Mouse (Mus musculus): ENCODE data around the gene Prkag2. TPM values are rescaled to one million over a fixed set of nuclear protein-coding genes. Genes with fewer than 3 reads are reported as not detected.

Prkag2 gene
- total and polyA plus RNA-seq, 2 experiments from 2014 or later, result 62.4 to 112 TPM

GRCm38 (mm10) chr5:24843103-24843475 is 257.4 kb downstream of the Prkag2 start:
- no peak for TF ChIP-seq CTCF (IDR thresholded peaks at IDR 0.05; ENCODE audit: low read depth)
- WGBS, result 3% methylated on average over 21 of the region's 21 CpGs
- H3K9me3 ChIP-seq (ENCODE audit: low read length), result no peaks in the 10 kb centered on the region
- no peaks in the 10 kb centered on the region for H3K36me3 ChIP-seq (ENCODE audit: insufficient read depth)
- peaks cover 29% of the 10 kb centered on the region for H3K4me1 ChIP-seq (ENCODE audit: insufficient read depth)
- H3K9ac ChIP-seq, result peak overlapping the region; percentile 59
- no peaks in the 10 kb centered on the region for H3K27me3 ChIP-seq (ENCODE audit: insufficient read depth, low read length)
- peak; percentile 19 for ATAC-seq
- no peak for DNase-seq
- peak overlapping the region; percentile 79 for H3K4me2 ChIP-seq (ENCODE audit: low read depth)
- H3K4me3 ChIP-seq (ENCODE audit: low read depth, low read length), result peak overlapping the region; percentile 90
- H3K27ac ChIP-seq (ENCODE audit: low read depth, low read length), result peak overlapping the region; percentile 96

GRCm38 (mm10) chr5:24842274-24843102 is 258.0 kb downstream of the Prkag2 start, which contains the start of gene Rheb:
TSS of gene Rheb (minus strand) at chr5:24842624.
- WGBS, result 1% methylated on average over 80 of the region's 92 CpGs
- Histone ChIP-seq H3K36me3 (ENCODE audit: insufficient read depth) (no peaks in the 10 kb centered on the region), H3K4me3 (ENCODE audit: low read depth, low read length) (peak within 1 kb of the TSS; percentile 90), H3K9ac (peak within 1 kb of the TSS; percentile 95), H3K27ac (ENCODE audit: low read depth, low read length) (peak within 1 kb of the TSS; percentile 99), H3K4me2 (ENCODE audit: low read depth) (peak within 1 kb of the TSS; percentile 80), H3K4me1 (ENCODE audit: insufficient read depth) (peaks cover 29% of the 10 kb centered on the region), H3K9me3 (ENCODE audit: low read length) (no peaks in the 10 kb centered on the region), H3K27me3 (ENCODE audit: insufficient read depth, low read length) (no peaks in the 10 kb centered on the region)
- no peak for TF ChIP-seq CTCF (IDR thresholded peaks at IDR 0.05; ENCODE audit: low read depth)
- DNase-seq (peak; percentile 100), ATAC-seq (peak; percentile 94)

GRCm38 (mm10) chr5:24841662-24842273 is 258.7 kb downstream of the Prkag2 start:
- TF ChIP-seq CTCF (IDR thresholded peaks at IDR 0.05; ENCODE audit: low read depth), result no peak
- H3K27ac ChIP-seq (ENCODE audit: low read depth, low read length), result peak overlapping the region; percentile 99
- DNase-seq (peak; percentile 48), ATAC-seq (peak; percentile 16; the same call in 1 of the 2 replicates)
- H3K36me3 ChIP-seq (ENCODE audit: insufficient read depth), result no peaks in the 10 kb centered on the region
- peak overlapping the region; percentile 80 for H3K4me2 ChIP-seq (ENCODE audit: low read depth)
- peaks cover 29% of the 10 kb centered on the region for H3K4me1 ChIP-seq (ENCODE audit: insufficient read depth)
- no peaks in the 10 kb centered on the region for H3K9me3 ChIP-seq (ENCODE audit: low read length)
- peak overlapping the region; percentile 95 for H3K9ac ChIP-seq
- WGBS, result under 1% methylated on average over 45 of the region's 50 CpGs
- peak overlapping the region; percentile 90 for H3K4me3 ChIP-seq (ENCODE audit: low read depth, low read length)
- no peaks in the 10 kb centered on the region for H3K27me3 ChIP-seq (ENCODE audit: insufficient read depth, low read length)

- WGBS, result 16% methylated on average over 11 of the region's 11 CpGs
- TF ChIP-seq CTCF (IDR thresholded peaks at IDR 0.05; ENCODE audit: low read depth), result no peak
- ATAC-seq (no peak), DNase-seq (no peak)
- no peaks in the 10 kb centered on the region for H3K9me3 ChIP-seq (ENCODE audit: low read length)
- peak overlapping the region; percentile 80 for H3K4me2 ChIP-seq (ENCODE audit: low read depth)
- H3K9ac ChIP-seq, result peak overlapping the region; percentile 95
- H3K4me3 ChIP-seq (ENCODE audit: low read depth, low read length), result peak overlapping the region; percentile 90
- H3K36me3 ChIP-seq (ENCODE audit: insufficient read depth), result no peaks in the 10 kb centered on the region
- peaks cover 29% of the 10 kb centered on the region for H3K4me1 ChIP-seq (ENCODE audit: insufficient read depth)
- H3K27ac ChIP-seq (ENCODE audit: low read depth, low read length), result peak overlapping the region; percentile 99; the same call in 1 of the 2 replicates
- H3K27me3 ChIP-seq (ENCODE audit: insufficient read depth, low read length), result no peaks in the 10 kb centered on the region
Observed at GRCm38 (mm10) chr5:24840975-24841431, 259.4 kb downstream of the Prkag2 start.

- Histone ChIP-seq H3K36me3 (ENCODE audit: insufficient read depth) (no peaks in the 10 kb centered on the region), H3K4me1 (ENCODE audit: insufficient read depth) (peaks cover 9% of the 10 kb centered on the region; the same call in 1 of the 2 replicates), H3K9ac (no peak overlapping the region), H3K4me2 (ENCODE audit: low read depth) (no peak overlapping the region), H3K9me3 (ENCODE audit: low read length) (no peaks in the 10 kb centered on the region), H3K4me3 (ENCODE audit: low read depth, low read length) (no peak overlapping the region), H3K27ac (ENCODE audit: low read depth, low read length) (no peak overlapping the region), H3K27me3 (ENCODE audit: insufficient read depth, low read length) (no peaks in the 10 kb centered on the region)
- ATAC-seq, result no peak
- WGBS, result 54% methylated on average over 5 of the region's 5 CpGs
- no peak for TF ChIP-seq CTCF (IDR thresholded peaks at IDR 0.05; ENCODE audit: low read depth)
- no peak for DNase-seq
Observed at GRCm38 (mm10) chr5:24834491-24834890, 266.0 kb downstream of the Prkag2 start.

GRCm38 (mm10) chr5:24831912-24832311 is 268.5 kb downstream of the Prkag2 start:
- H3K9me3 ChIP-seq (ENCODE audit: low read length), result no peaks in the 10 kb centered on the region
- DNase-seq (no peak), ATAC-seq (no peak)
- 0 out of 2 replicates have a peak, but pooled peaks cover 7% of the 10 kb centered on the region for H3K4me1 ChIP-seq (ENCODE audit: insufficient read depth)
- no peak overlapping the region for H3K4me3 ChIP-seq (ENCODE audit: low read depth, low read length)
- no peaks in the 10 kb centered on the region for H3K27me3 ChIP-seq (ENCODE audit: insufficient read depth, low read length)
- no peak overlapping the region for H3K4me2 ChIP-seq (ENCODE audit: low read depth)
- 95% methylated on average over 3 of the region's 3 CpGs for WGBS
- H3K9ac ChIP-seq, result no peak overlapping the region
- no peak overlapping the region for H3K27ac ChIP-seq (ENCODE audit: low read depth, low read length)
- H3K36me3 ChIP-seq (ENCODE audit: insufficient read depth), result no peaks in the 10 kb centered on the region
- no peak for TF ChIP-seq CTCF (IDR thresholded peaks at IDR 0.05; ENCODE audit: low read depth)

- Histone ChIP-seq H3K4me1 (ENCODE audit: insufficient read depth) (no peaks in the 10 kb centered on the region), H3K27me3 (ENCODE audit: insufficient read depth, low read length) (no peaks in the 10 kb centered on the region), H3K9ac (no peak overlapping the region), H3K36me3 (ENCODE audit: insufficient read depth) (no peaks in the 10 kb centered on the region), H3K4me2 (ENCODE audit: low read depth) (no peak overlapping the region), H3K4me3 (ENCODE audit: low read depth, low read length) (no peak overlapping the region), H3K27ac (ENCODE audit: low read depth, low read length) (no peak overlapping the region), H3K9me3 (ENCODE audit: low read length) (no peaks in the 10 kb centered on the region)
- TF ChIP-seq CTCF (IDR thresholded peaks at IDR 0.05; ENCODE audit: low read depth), result no peak
- DNase-seq (no peak), ATAC-seq (no peak)
- WGBS, result 95% methylated on average over 3 of the region's 3 CpGs
Observed at GRCm38 (mm10) chr5:24828446-24828845, 272.0 kb downstream of the Prkag2 start.
